Mouse (Mus musculus): Measurements from ENCODE around the gene Tmem169.
A peak's percentile ranks its signal among the peaks of the same experiment; 100 is the strongest.

DNA sequence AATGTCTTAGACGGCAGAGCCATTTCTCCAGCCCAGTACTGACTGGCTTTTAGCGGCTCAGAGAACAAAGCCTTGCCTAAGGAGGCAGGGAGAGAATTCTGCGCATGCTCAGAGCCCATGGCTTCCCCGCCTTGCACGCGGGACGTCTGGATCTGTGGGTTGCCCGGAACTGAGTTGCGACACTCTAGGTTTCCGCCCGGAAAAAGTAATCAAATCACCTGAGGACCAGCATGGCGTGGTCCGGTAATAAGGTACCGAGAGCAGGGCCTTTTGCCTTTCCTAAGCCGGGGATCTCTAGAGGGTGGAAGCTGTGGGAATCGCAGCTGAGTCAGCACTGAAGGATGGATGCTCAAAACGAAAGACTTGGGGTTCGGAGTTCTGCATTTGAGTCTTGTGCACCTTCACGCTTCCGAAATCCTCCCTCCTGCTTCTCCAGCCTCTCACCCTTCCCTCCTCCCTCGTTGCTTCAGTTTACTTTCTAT lies 23.2 kb downstream of the Tmem169 start, which contains the start of gene Xrcc5:
- TF ChIP-seq E2F4 (IDR thresholded peaks at IDR 0.05; ENCODE audit: insufficient read depth), result no peak
- peak; percentile 64 for TF ChIP-seq POLR2A (IDR thresholded peaks at IDR 0.05; ENCODE audit: insufficient read length, low read depth)
- TF ChIP-seq CEBPB (IDR thresholded peaks at IDR 0.05; ENCODE audit: insufficient read depth, poor library complexity, severe bottlenecking), result peak; percentile 90
- no peak for TF ChIP-seq SRF (IDR thresholded peaks at IDR 0.05; ENCODE audit: control insufficient read depth, insufficient read length, low read depth)
- no peak for TF ChIP-seq REST (IDR thresholded peaks at IDR 0.05; ENCODE audit: insufficient read depth, insufficient read length)
- no peak for TF ChIP-seq MYOD1 (IDR thresholded peaks at IDR 0.05; ENCODE audit: control insufficient read depth in 1 of 3, insufficient read length in 2 of 3, low read depth in 2 of 3)
- no peak for TF ChIP-seq MYOG (IDR thresholded peaks at IDR 0.05; ENCODE audit: control insufficient read depth in 1 of 3, insufficient read depth in 1 of 3, insufficient read length in 2 of 3, low read depth in 2 of 3)
- no peak for TF ChIP-seq USF1 (IDR thresholded peaks at IDR 0.05; ENCODE audit: low read depth)

Data from myocyte (in vitro differentiated cells).